12 mouse cellular contexts compared by ENCODE assay signal in the genomic region with DNA sequence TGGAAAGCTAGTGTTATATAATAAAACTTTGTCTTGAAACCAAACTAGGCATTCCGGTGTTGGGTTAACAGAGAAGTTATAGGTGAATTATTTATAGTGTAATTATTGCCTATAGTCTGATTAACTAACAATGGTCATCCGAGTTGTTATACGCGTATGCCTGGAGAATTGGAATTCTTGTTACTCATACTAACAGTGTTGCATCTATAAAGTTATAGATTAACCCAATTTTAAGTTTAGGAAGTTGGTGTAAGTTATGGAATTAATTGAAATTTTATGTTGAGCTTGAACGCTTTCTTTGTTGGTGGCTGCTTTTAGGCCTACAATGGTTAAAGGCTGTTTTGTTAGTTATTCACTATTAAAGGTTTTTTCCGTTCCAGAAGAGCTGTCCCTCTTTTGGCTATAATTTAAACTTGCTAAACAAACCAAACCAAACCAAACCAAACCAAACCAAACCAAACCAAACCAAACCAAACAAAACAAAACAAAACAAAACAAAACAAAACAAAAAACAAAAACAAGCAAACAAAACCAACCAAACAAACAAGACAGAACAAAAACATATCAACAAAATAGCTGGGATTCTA. TPM values are rescaled to one million over a fixed set of nuclear protein-coding genes. Genes with fewer than 3 reads are reported as not detected.
DNase-seq lines count a peak whose midpoint lies in the region; ATAC-seq and TF ChIP-seq lines count a peak whose summit lies in the region.
"Not testable (repeated sequence)": the region's sequence is repeated elsewhere in the genome, so short reads cannot be mapped to it uniquely, and the experiment has no call there.
"Had no signal": no experiment of that assay in that cellular context is flagged by ENCODE, and none has a peak within 500 bp of the region (broad histone marks: within the 10 kb centered on the region; RNA-seq: fewer than 3 reads in every experiment).

No protein-coding gene starts in this region.

- H3K9me3 ChIP-seq in heart, embryonic 13.5 days; hindbrain, postnatal 0 days (ENCODE audit: low read length); limb, embryonic 13.5 days; lung, embryonic 16.5 days (ENCODE audit: control insufficient read depth, low read length): not testable (repeated sequence)

- TF ChIP-seq CTCF in Patski (IDR thresholded peaks at IDR 0.05); hindbrain, postnatal 0 days (IDR thresholded peaks at IDR 0.05; ENCODE audit: low read depth): not testable (repeated sequence)

- ATAC-seq in Patski = peak; percentile 100
- ATAC-seq in heart, embryonic 13.5 days (ENCODE audit: extremely low read depth, insufficient number of reproducible peaks, low FRiP score, low TSS enrichment) = peak; percentile 100
- peak; percentile 100 for ATAC-seq in hindbrain, postnatal 0 days
- ATAC-seq in limb, embryonic 13.5 days (ENCODE audit: low FRiP score, low read depth) = peak; percentile 100
- ATAC-seq in lung, embryonic 16.5 days (ENCODE audit: low read depth) = peak; percentile 100
- peak; percentile 100 for ATAC-seq in monocyte, adult 5-6 weeks (replicated peaks; ENCODE audit: insufficient number of reproducible peaks, low FRiP score, low TSS enrichment, poor library complexity, severe bottlenecking)

- not testable (repeated sequence) for H3K4me2 ChIP-seq in heart, embryonic 13.5 days; hindbrain, postnatal 0 days (ENCODE audit: low read depth, low read length); limb, embryonic 13.5 days (replicated peaks); lung, embryonic 16.5 days (ENCODE audit: low read depth, low read length)

- not testable (repeated sequence) for H3K4me3 ChIP-seq in heart, embryonic 13.5 days; hindbrain, postnatal 0 days (ENCODE audit: low read length); limb, embryonic 13.5 days; lung, embryonic 16.5 days (ENCODE audit: low read length)

- H3K4me1 ChIP-seq in heart, embryonic 13.5 days = peaks cover 11% of the 10 kb centered on the region
- H3K4me1 ChIP-seq in hindbrain, postnatal 0 days (ENCODE audit: insufficient read depth, low read length); limb, embryonic 13.5 days; lung, embryonic 16.5 days (replicated peaks; ENCODE audit: control insufficient read depth, insufficient read depth, low read length): not testable (repeated sequence)

- 79% methylated on average over 6 of the region's 6 CpGs for WGBS in heart, embryonic 13.5 days
- WGBS in hindbrain, postnatal 0 days = 86% methylated on average over 6 of the region's 6 CpGs
- 79% methylated on average over 6 of the region's 6 CpGs for WGBS in limb, embryonic 13.5 days
- 86% methylated on average over 6 of the region's 6 CpGs for WGBS in lung, embryonic 16.5 days

- not testable (repeated sequence) for H3K27ac ChIP-seq in heart, embryonic 13.5 days (replicated peaks); hindbrain, postnatal 0 days; limb, embryonic 13.5 days; lung, embryonic 16.5 days (ENCODE audit: low read length)

- not testable (repeated sequence) for H3K36me3 ChIP-seq in heart, embryonic 13.5 days; hindbrain, postnatal 0 days (ENCODE audit: insufficient read depth, low read length); limb, embryonic 13.5 days; lung, embryonic 16.5 days (ENCODE audit: control insufficient read depth, insufficient read depth, low read length)

- DNase-seq in Patski (ENCODE audit: low read depth, low spot score); hindbrain, postnatal 0 days (ENCODE audit: low spot score): not testable (repeated sequence)
- DNase-seq in fibroblast of lung, adult 2 months (ENCODE audit: low read depth) = peak; percentile 20

- not testable (repeated sequence) for H3K9ac ChIP-seq in heart, embryonic 13.5 days; hindbrain, postnatal 0 days (replicated peaks; ENCODE audit: low read length); limb, embryonic 13.5 days; lung, embryonic 16.5 days (ENCODE audit: low read length)

- in situ Hi-C loops in Patski (cut with MboI; ENCODE audit: low pct_unique_long_range_greater_than_20kb) = not testable (repeated sequence)

- POLR2A ChIA-PET in Patski (lab: Charles Lee) = not testable (repeated sequence)

- H3K27me3 ChIP-seq in Patski; heart, embryonic 13.5 days (replicated peaks); hindbrain, postnatal 0 days (ENCODE audit: insufficient read depth, low read length); limb, embryonic 13.5 days; lung, embryonic 16.5 days (ENCODE audit: control insufficient read depth, insufficient read depth, low read depth, low read length): not testable (repeated sequence)

- CTCF ChIA-PET in Patski (lab: Charles Lee) = not testable (repeated sequence)

RNA-seq across cellular contexts. Expression of a gene that starts 58.8 kb away (rescaled TPM):
- not detected for polyA plus RNA-seq in Patski (2021)
- not detected in 2 replicates for polyA plus RNA-seq in heart, embryonic 13.5 days (2015; fragmentation: Nextera tagmentation; extraction: Ambion mirVana)
- not detected in 2 replicates for total RNA-seq in hindbrain, postnatal 0 days (2014; rRNA removed)
- not detected in 2 replicates for polyA plus RNA-seq in hindbrain, postnatal 0 days (2015; fragmentation: Nextera tagmentation; extraction: Ambion mirVana)
- not detected in 2 replicates for polyA plus RNA-seq in limb, embryonic 13.5 days (2015; fragmentation: Nextera tagmentation; extraction: Ambion mirVana)
- polyA plus RNA-seq in lung, embryonic 16.5 days (2015; fragmentation: Nextera tagmentation; extraction: Ambion mirVana) = not detected in 2 replicates
- total RNA-seq in monocyte, adult 5-6 weeks (2017) = not detected in 3 replicates
- total RNA-seq: adrenal gland, postnatal 4 days; gastrocnemius, postnatal 4 days; heart, postnatal 4 days; layer of hippocampus, postnatal 36 days had no signal
- polyA plus RNA-seq: frontal cortex, adult 2 months had no signal
